Mouse (Mus musculus) embryonic stem cell, embryonic (primary cell): ENCODE measurements around the gene Mllt11.

Experiments used
- CTCF ChIA-PET, 4 experiments: fragments of 300-600 bp in 2 of 4; fragments of 350-600 bp in 2 of 4; sonication (Branson Sonifier 250); formaldehyde crosslinking; loops; one replicate each; lab custom pipeline; 2022; ENCODE audit warnings: inconsistent platforms in 2 of 4; lab: Charles Lee
- POLR2A ChIA-PET, 4 experiments: fragments of 300-600 bp in 2 of 4; fragments of 350-600 bp in 2 of 4; sonication (Branson Sonifier 250); formaldehyde crosslinking; loops; one replicate each; lab custom pipeline; 2022; ENCODE audit warnings: antibody characterized with exemption in 4 of 4, inconsistent platforms in 1 of 4; lab: Charles Lee

The Mllt11 gene

GRCm38 (mm10) chr3:95176500-95176899 lies 55.5 kb downstream of the Mllt11 start:
- POLR2A ChIA-PET: interaction anchor here (0.6 to 11.7 kb wide), 24 partner anchors 9 to 387 kb away, joined by 3 to 107 read pairs (median 4); partner anchors contain the start of genes Gabpb2 (in 2 of the 4), Sema6c (in 2 of the 4) and Gm128 (in 1 of the 4)
- CTCF ChIA-PET: interaction anchor here (0.6 to 1.8 kb wide), 10 partner anchors 13 to 233 kb away, joined by 3 to 10 read pairs (median 4); partner anchors contain the start of genes Tnfaip8l2 (in 3 of the 4), Gabpb2 (in 1 of the 4) and Tmod4 (in 1 of the 4)

GRCm38 (mm10) chr3:95174011-95174592 lies 57.9 kb downstream of the Mllt11 start:
- CTCF ChIA-PET: interaction anchor here (0.6 to 2.6 kb wide), 33 partner anchors 8 to 431 kb away, joined by 3 to 16 read pairs (median 4); partner anchors contain the start of genes Tnfaip8l2 (in 3 of the 4), Sema6c (in 2 of the 4) and Gm128 (in 1 of the 4)
- POLR2A ChIA-PET: interaction anchor here (0.6 to 11.7 kb wide), 42 partner anchors 8 to 731 kb away, joined by 3 to 107 read pairs (median 4); partner anchors contain the start of genes Sema6c (in 3 of the 4), Gabpb2 (in 2 of the 4), Cers2 (in 1 of the 4) and Pi4kb (in 1 of the 4)

GRCm38 (mm10) chr3:95173256-95173949 lies 58.6 kb downstream of the Mllt11 start:
- ChIA-PET POLR2A (interaction anchor here in 3 of 4 experiments (0.5 to 11.7 kb wide), 24 partner anchors 9 to 177 kb away, joined by 3 to 107 read pairs (median 4); partner anchors contain the start of genes Sema6c (in 3 of the 3), Cers2 (in 1 of the 3), Gabpb2 (in 1 of the 3) and Vps72 (in 1 of the 3)), CTCF (interaction anchor here (0.5 to 2.6 kb wide), 15 partner anchors 10 to 121 kb away, joined by 3 to 16 read pairs (median 5); partner anchors contain the start of genes Tnfaip8l2 (in 3 of the 4), Gm128 (in 1 of the 4) and Sema6c (in 1 of the 4))

- CTCF ChIA-PET: interaction anchor here in 2 of 4 experiments (0.5 to 2.6 kb wide), 7 partner anchors 9 to 122 kb away, joined by 3 to 16 read pairs (median 7); partner anchors contain the start of genes Sema6c (in 1 of the 2) and Tnfaip8l2 (in 1 of the 2)
- POLR2A ChIA-PET: interaction anchor here (0.5 to 8.9 kb wide), 12 partner anchors 10 to 45 kb away, joined by 3 to 107 read pairs (median 4); partner anchors contain the start of genes Gabpb2 (in 2 of the 4) and Sema6c (in 2 of the 4)
Observed at GRCm38 (mm10) chr3:95172526-95173255, 59.3 kb downstream of the Mllt11 start.

- ChIA-PET POLR2A (interaction anchor here in 2 of 4 experiments (0.7 to 8.9 kb wide), 11 partner anchors 9 to 143 kb away, joined by 3 to 107 read pairs (median 4); partner anchors contain the start of genes Sema6c (in 2 of the 2), Mllt11 (in 1 of the 2) and Tnfaip8l2 (in 1 of the 2)), CTCF (interaction anchor here in 3 of 4 experiments (0.5 to 0.6 kb wide), 4 partner anchors 14 to 55 kb away, joined by 3 to 6 read pairs (median 3); no protein-coding TSS in a partner anchor)
Observed at GRCm38 (mm10) chr3:95171105-95171504, 60.9 kb downstream of the Mllt11 start.

DNA sequence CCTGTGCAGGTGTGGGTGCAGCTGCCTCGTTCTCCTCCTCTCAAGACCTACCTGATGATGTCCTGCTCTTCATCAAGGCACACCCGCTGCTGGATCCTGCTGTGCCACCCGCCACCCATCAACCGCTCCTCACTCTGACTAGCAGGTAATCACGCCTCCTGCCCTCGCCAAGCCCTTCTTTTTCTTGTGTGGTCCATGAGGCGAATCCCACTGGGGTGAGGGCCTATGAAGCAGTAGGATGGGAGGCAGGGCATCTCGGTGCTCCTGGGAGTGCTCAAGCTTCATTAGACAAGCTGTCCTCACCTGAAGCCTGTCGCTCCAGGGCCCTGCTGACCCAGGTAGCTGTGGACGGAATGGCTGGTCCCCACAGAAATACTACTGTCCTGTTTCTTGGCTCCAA lies 62.0 kb downstream of the Mllt11 start:
- CTCF ChIA-PET: interaction anchor here in 3 of 4 experiments (0.5 to 0.6 kb wide), 3 partner anchors 13 to 1810 kb away, joined by 3 to 4 read pairs (median 3); no protein-coding TSS in a partner anchor
- POLR2A ChIA-PET: interaction anchor here in 3 of 4 experiments (0.5 to 8.9 kb wide), 8 partner anchors 8 to 155 kb away, joined by 3 to 107 read pairs (median 4); partner anchors contain the start of genes Sema6c (in 2 of the 3), Tnfaip8l2 (in 1 of the 3) and Zfp687 (in 1 of the 3)
